Mouse (Mus musculus): ENCODE measurements around the gene Vsig8. TPM values are rescaled to one million over a fixed set of nuclear protein-coding genes. Genes with fewer than 3 reads are reported as not detected.
A peak's percentile ranks its signal among the peaks of the same experiment; 100 is the strongest.

The Vsig8 gene
- polyA plus RNA-seq, 1 experiment from 2014 or later, result not detected

- Histone ChIP-seq H3K4me1 (ENCODE audit: control insufficient read depth, insufficient read depth, low read length) (no peaks in the 10 kb centered on the region), H3K27me3 (ENCODE audit: control insufficient read depth, insufficient read depth, low read length) (0 out of 2 replicates have a peak, but pooled peaks cover 3% of the 10 kb centered on the region), H3K27ac (replicated peaks; ENCODE audit: low read depth, low read length) (no peak overlapping the region), H3K9me3 (ENCODE audit: control insufficient read depth, low read length) (no peaks in the 10 kb centered on the region), H3K4me3 (ENCODE audit: low read depth, low read length) (no peak overlapping the region), H3K4me2 (ENCODE audit: low read depth, severe bottlenecking) (no peak overlapping the region), H3K9ac (ENCODE audit: low read length) (no peak overlapping the region), H3K36me3 (ENCODE audit: control insufficient read depth, insufficient read depth, low read length) (no peaks in the 10 kb centered on the region)
- DNase-seq (ENCODE audit: low spot score), result no peak
- ATAC-seq (ENCODE audit: insufficient number of reproducible peaks, low FRiP score, low TSS enrichment, low read depth), result no peak
- WGBS, result 60% methylated on average over 4 of the region's 4 CpGs
These were observed 29.3 kb downstream of the Vsig8 start for GRCm38 (mm10) chr1:172585026-172585425.

GRCm38 (mm10) chr1:172585612-172586567 is 30.2 kb downstream of the Vsig8 start:
- Histone ChIP-seq H3K9ac (ENCODE audit: low read length) (no peak overlapping the region), H3K36me3 (ENCODE audit: control insufficient read depth, insufficient read depth, low read length) (no peaks in the 10 kb centered on the region), H3K4me1 (ENCODE audit: control insufficient read depth, insufficient read depth, low read length) (no peaks in the 10 kb centered on the region), H3K27ac (replicated peaks; ENCODE audit: low read depth, low read length) (no peak overlapping the region), H3K9me3 (ENCODE audit: control insufficient read depth, low read length) (no peaks in the 10 kb centered on the region), H3K27me3 (ENCODE audit: control insufficient read depth, insufficient read depth, low read length) (0 out of 2 replicates have a peak, but pooled peaks cover 3% of the 10 kb centered on the region), H3K4me2 (ENCODE audit: low read depth, severe bottlenecking) (no peak overlapping the region), H3K4me3 (ENCODE audit: low read depth, low read length) (no peak overlapping the region)
- DNase-seq (ENCODE audit: low spot score) (peak; percentile 40), ATAC-seq (ENCODE audit: insufficient number of reproducible peaks, low FRiP score, low TSS enrichment, low read depth) (no peak)
- 36% methylated on average over 26 of the region's 26 CpGs for WGBS

- no peaks in the 10 kb centered on the region for H3K4me1 ChIP-seq (ENCODE audit: control insufficient read depth, insufficient read depth, low read length)
- H3K27ac ChIP-seq (replicated peaks; ENCODE audit: low read depth, low read length), result no peak within 1 kb of the TSS
- no peaks in the 10 kb centered on the region for H3K27me3 ChIP-seq (ENCODE audit: control insufficient read depth, insufficient read depth, low read length)
- ATAC-seq (ENCODE audit: insufficient number of reproducible peaks, low FRiP score, low TSS enrichment, low read depth), result no peak
- H3K36me3 ChIP-seq (ENCODE audit: control insufficient read depth, insufficient read depth, low read length), result no peaks in the 10 kb centered on the region
- no peak for DNase-seq (ENCODE audit: low spot score)
- WGBS, result 80% methylated on average over 7 of the region's 7 CpGs
- H3K9ac ChIP-seq (ENCODE audit: low read length), result no peak within 1 kb of the TSS
- H3K4me2 ChIP-seq (ENCODE audit: low read depth, severe bottlenecking), result no peak within 1 kb of the TSS
- H3K4me3 ChIP-seq (ENCODE audit: low read depth, low read length), result no peak within 1 kb of the TSS
- no peaks in the 10 kb centered on the region for H3K9me3 ChIP-seq (ENCODE audit: control insufficient read depth, low read length)
These were observed 34.6 kb downstream of the Vsig8 start, which contains the start of gene Slamf8 for GRCm38 (mm10) chr1:172590385-172590784. Gene Slamf8, minus strand, starts transcription at chr1:172590568.

- Histone ChIP-seq H3K4me3 (ENCODE audit: low read depth, low read length) (no peak overlapping the region), H3K4me2 (ENCODE audit: low read depth, severe bottlenecking) (no peak overlapping the region), H3K27me3 (ENCODE audit: control insufficient read depth, insufficient read depth, low read length) (no peaks in the 10 kb centered on the region), H3K9me3 (ENCODE audit: control insufficient read depth, low read length) (no peaks in the 10 kb centered on the region), H3K27ac (replicated peaks; ENCODE audit: low read depth, low read length) (no peak overlapping the region), H3K36me3 (ENCODE audit: control insufficient read depth, insufficient read depth, low read length) (no peaks in the 10 kb centered on the region), H3K9ac (ENCODE audit: low read length) (no peak overlapping the region), H3K4me1 (ENCODE audit: control insufficient read depth, insufficient read depth, low read length) (no peaks in the 10 kb centered on the region)
- no peak for ATAC-seq (ENCODE audit: insufficient number of reproducible peaks, low FRiP score, low TSS enrichment, low read depth)
- DNase-seq (ENCODE audit: low spot score), result no peak
- 77% methylated on average over 3 of the region's 3 CpGs for WGBS
These were observed 37.6 kb downstream of the Vsig8 start for GRCm38 (mm10) chr1:172593321-172593720.

- Histone ChIP-seq H3K9me3 (ENCODE audit: control insufficient read depth, low read length) (no peaks in the 10 kb centered on the region), H3K4me1 (ENCODE audit: control insufficient read depth, insufficient read depth, low read length) (no peaks in the 10 kb centered on the region), H3K4me3 (ENCODE audit: low read depth, low read length) (no peak overlapping the region), H3K9ac (ENCODE audit: low read length) (no peak overlapping the region), H3K36me3 (ENCODE audit: control insufficient read depth, insufficient read depth, low read length) (no peaks in the 10 kb centered on the region), H3K27ac (replicated peaks; ENCODE audit: low read depth, low read length) (no peak overlapping the region), H3K27me3 (ENCODE audit: control insufficient read depth, insufficient read depth, low read length) (no peaks in the 10 kb centered on the region), H3K4me2 (ENCODE audit: low read depth, severe bottlenecking) (no peak overlapping the region)
- 89% methylated on average over 2 of the region's 2 CpGs for WGBS
- ATAC-seq (ENCODE audit: insufficient number of reproducible peaks, low FRiP score, low TSS enrichment, low read depth) (no peak), DNase-seq (ENCODE audit: low spot score) (no peak)
These were observed 38.2 kb downstream of the Vsig8 start for GRCm38 (mm10) chr1:172593956-172594355.

- no peak overlapping the region for H3K4me2 ChIP-seq (ENCODE audit: low read depth, severe bottlenecking)
- H3K27me3 ChIP-seq (ENCODE audit: control insufficient read depth, insufficient read depth, low read length), result no peaks in the 10 kb centered on the region
- H3K4me3 ChIP-seq (ENCODE audit: low read depth, low read length), result no peak overlapping the region
- ATAC-seq (ENCODE audit: insufficient number of reproducible peaks, low FRiP score, low TSS enrichment, low read depth) (no peak), DNase-seq (ENCODE audit: low spot score) (peak; percentile 80)
- H3K9ac ChIP-seq (ENCODE audit: low read length), result no peak overlapping the region
- H3K4me1 ChIP-seq (ENCODE audit: control insufficient read depth, insufficient read depth, low read length), result no peaks in the 10 kb centered on the region
- H3K9me3 ChIP-seq (ENCODE audit: control insufficient read depth, low read length), result no peaks in the 10 kb centered on the region
- no peaks in the 10 kb centered on the region for H3K36me3 ChIP-seq (ENCODE audit: control insufficient read depth, insufficient read depth, low read length)
- H3K27ac ChIP-seq (replicated peaks; ENCODE audit: low read depth, low read length), result no peak overlapping the region
These were observed 38.8 kb downstream of the Vsig8 start for GRCm38 (mm10) chr1:172594495-172594894.

- Histone ChIP-seq H3K4me1 (ENCODE audit: control insufficient read depth, insufficient read depth, low read length) (no peaks in the 10 kb centered on the region), H3K4me2 (ENCODE audit: low read depth, severe bottlenecking) (no peak within 1 kb of the TSS), H3K27ac (replicated peaks; ENCODE audit: low read depth, low read length) (no peak within 1 kb of the TSS), H3K4me3 (ENCODE audit: low read depth, low read length) (no peak within 1 kb of the TSS), H3K27me3 (ENCODE audit: control insufficient read depth, insufficient read depth, low read length) (no peaks in the 10 kb centered on the region), H3K9me3 (ENCODE audit: control insufficient read depth, low read length) (no peaks in the 10 kb centered on the region), H3K36me3 (ENCODE audit: control insufficient read depth, insufficient read depth, low read length) (no peaks in the 10 kb centered on the region), H3K9ac (ENCODE audit: low read length) (no peak within 1 kb of the TSS)
- WGBS, result 63% methylated on average over 1 of the region's 1 CpGs
- DNase-seq (ENCODE audit: low spot score) (no peak), ATAC-seq (ENCODE audit: insufficient number of reproducible peaks, low FRiP score, low TSS enrichment, low read depth) (no peak)
These were observed 46.6 kb downstream of the Vsig8 start, which contains the start of gene Fcrl6 for GRCm38 (mm10) chr1:172602326-172602725. Gene Fcrl6, minus strand, starts transcription at chr1:172602551.

GRCm38 (mm10) chr1:172611304-172611703 is 55.6 kb downstream of the Vsig8 start:
- H3K9me3 ChIP-seq (ENCODE audit: control insufficient read depth, low read length), result no peaks in the 10 kb centered on the region
- H3K36me3 ChIP-seq (ENCODE audit: control insufficient read depth, insufficient read depth, low read length), result no peaks in the 10 kb centered on the region
- no peaks in the 10 kb centered on the region; the same call in 1 of the 2 replicates for H3K4me1 ChIP-seq (ENCODE audit: control insufficient read depth, insufficient read depth, low read length)
- ATAC-seq (ENCODE audit: insufficient number of reproducible peaks, low FRiP score, low TSS enrichment, low read depth) (no peak), DNase-seq (ENCODE audit: low spot score) (no peak)
- no peak overlapping the region for H3K4me2 ChIP-seq (ENCODE audit: low read depth, severe bottlenecking)
- H3K27me3 ChIP-seq (ENCODE audit: control insufficient read depth, insufficient read depth, low read length), result no peaks in the 10 kb centered on the region
- no peak overlapping the region for H3K9ac ChIP-seq (ENCODE audit: low read length)
- no peak overlapping the region for H3K4me3 ChIP-seq (ENCODE audit: low read depth, low read length)
- no peak overlapping the region for H3K27ac ChIP-seq (replicated peaks; ENCODE audit: low read depth, low read length)
- 76% methylated on average over 10 of the region's 10 CpGs for WGBS

All from limb, embryonic 11.5 days (tissue).